Mouse (Mus musculus) embryonic fibroblast, embryonic 13.5 days (primary cell): ENCODE results near the gene Rcor3.

Source experiments
- CTCF ChIP-seq: IDR thresholded peaks from 2 replicates; pipeline ENCODE4 v1.5.1; 2011; ENCODE audit warnings: mild to moderate bottlenecking, control low read depth, low read length, moderate library complexity, borderline replicate concordance; ENCODE audit not compliant: insufficient read depth
- POLR2A ChIP-seq: IDR thresholded peaks from 2 replicates; pipeline ENCODE4 v1.6.1; 2011; ENCODE audit warnings: low read depth, mild to moderate bottlenecking, control low read depth, low read length, moderate library complexity

DNA sequence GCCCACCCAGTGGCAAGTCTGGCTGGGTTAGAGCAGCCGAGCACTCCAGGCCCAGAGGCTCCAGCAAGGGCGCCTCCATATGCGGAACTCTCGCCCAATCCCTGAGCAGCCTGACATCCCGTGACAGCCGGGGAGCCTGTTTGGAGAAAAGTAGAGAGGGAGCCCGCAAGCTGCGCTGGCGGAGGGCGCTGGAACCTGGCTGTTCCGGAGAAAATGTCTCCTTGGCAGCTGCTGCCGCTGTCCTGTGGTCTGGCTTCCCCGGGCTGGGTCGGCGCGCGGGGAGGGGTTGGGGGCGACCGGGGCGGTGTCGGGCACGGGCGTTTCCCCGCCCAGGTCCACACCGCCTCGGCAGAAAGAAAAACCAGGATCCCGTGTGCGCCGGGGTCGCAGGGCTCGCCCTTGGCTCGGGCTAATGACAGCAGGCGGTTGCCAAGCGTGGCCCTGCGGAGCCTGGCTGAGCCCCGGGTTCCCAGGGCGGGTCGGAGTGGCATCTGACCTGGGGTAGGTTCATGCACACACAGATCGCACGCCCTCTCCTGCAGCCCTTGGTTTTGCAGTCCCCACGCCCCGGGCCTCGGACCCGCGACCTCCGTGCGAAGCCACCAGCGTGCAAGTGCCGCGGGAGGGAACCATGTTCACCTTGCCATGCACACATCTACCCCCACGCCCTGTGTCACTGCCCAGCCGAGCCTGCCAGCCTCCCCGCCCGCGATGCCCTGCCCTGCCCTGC lies 1.1 kb downstream of the Rcor3 start:
- TF ChIP-seq CTCF (no peak), POLR2A (no peak; the same call in 1 of the 2 replicates)
